In the genomic region with DNA sequence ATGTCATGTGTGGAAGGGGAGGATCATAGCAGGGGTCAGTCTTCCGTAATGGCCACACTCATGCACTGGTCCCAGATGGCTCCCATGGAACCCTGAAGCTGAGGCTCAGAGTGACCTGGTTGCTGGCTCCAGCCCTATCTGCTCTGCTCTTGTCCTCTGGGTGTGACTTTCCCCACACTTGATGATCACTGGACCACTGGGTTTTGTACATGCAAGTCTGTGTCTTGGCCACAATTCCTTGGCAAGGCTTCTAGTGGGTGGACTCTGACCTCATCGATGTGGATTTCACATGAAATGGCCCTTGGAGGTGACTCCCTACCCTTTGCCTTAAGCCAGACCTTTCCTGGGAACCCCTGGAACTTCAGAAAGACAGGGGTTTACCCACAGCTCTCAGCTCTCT, we compare ENCODE assay signal across 20 mouse cellular contexts. TPM values are rescaled to one million over a fixed set of nuclear protein-coding genes. Genes with fewer than 3 reads are reported as not detected.
DNase-seq lines count a peak whose midpoint lies in the region; ATAC-seq and TF ChIP-seq lines count a peak whose summit lies in the region.
"Had no signal": no experiment of that assay in that cellular context is flagged by ENCODE, and none has a peak within 500 bp of the region (broad histone marks: within the 10 kb centered on the region; RNA-seq: fewer than 3 reads in every experiment).

No protein-coding gene starts in this region.

- no peak overlapping the region for H3K4me2 ChIP-seq in heart, embryonic 11.5 days
- no peak overlapping the region for H3K4me2 ChIP-seq in liver, embryonic 12.5 days
- H3K4me2 ChIP-seq: hindbrain, embryonic 12.5 days; liver, embryonic 11.5 days; midbrain, embryonic 11.5 days; neural tube, embryonic 12.5 days had no signal

- H3K4me1 ChIP-seq in heart, embryonic 11.5 days (ENCODE audit: control insufficient read depth, insufficient read depth, low read length) = no peaks in the 10 kb centered on the region
- no peaks in the 10 kb centered on the region for H3K4me1 ChIP-seq in liver, adult 2 months (ENCODE audit: control insufficient read depth, insufficient read depth, low read length)
- H3K4me1 ChIP-seq in liver, embryonic 12.5 days = peaks cover 9% of the 10 kb centered on the region
- H3K4me1 ChIP-seq: neural tube, embryonic 12.5 days had no signal

- no peaks in the 10 kb centered on the region for H3K36me3 ChIP-seq in heart, embryonic 11.5 days (ENCODE audit: control insufficient read depth, insufficient read depth, low read length)
- H3K36me3 ChIP-seq in liver, adult 2 months (ENCODE audit: control insufficient read depth, insufficient read depth, low read length) = no peaks in the 10 kb centered on the region
- H3K36me3 ChIP-seq in liver, embryonic 12.5 days = no peaks in the 10 kb centered on the region
- H3K36me3 ChIP-seq: forebrain, embryonic 10.5 days; hindbrain, embryonic 12.5 days; neural tube, embryonic 12.5 days had no signal

- H3K27ac ChIP-seq in heart, embryonic 11.5 days (ENCODE audit: low read depth, low read length) = no peak overlapping the region
- no peak overlapping the region for H3K27ac ChIP-seq in liver, adult 2 months (replicated peaks; ENCODE audit: insufficient read depth, low read depth, low read length)
- no peak overlapping the region for H3K27ac ChIP-seq in liver, embryonic 12.5 days
- H3K27ac ChIP-seq: forebrain, embryonic 10.5 days; hindbrain, embryonic 12.5 days; neural tube, embryonic 12.5 days had no signal

- H3K4me3 ChIP-seq in heart, embryonic 11.5 days (ENCODE audit: low read depth, low read length) = no peak overlapping the region
- no peak overlapping the region for H3K4me3 ChIP-seq in liver, adult 2 months (ENCODE audit: insufficient read depth, low read depth, low read length)
- no peak overlapping the region for H3K4me3 ChIP-seq in liver, embryonic 12.5 days
- H3K4me3 ChIP-seq: forebrain, embryonic 10.5 days; hindbrain, embryonic 12.5 days; neural tube, embryonic 12.5 days had no signal

- DNase-seq in heart, adult 18-20 months = peak; percentile 68 to 75
- peak; percentile 64 for DNase-seq in liver, adult 2 months (ENCODE audit: extremely low read depth, low read depth, low spot score)
- DNase-seq in gastrocnemius, adult 8-10 months (ENCODE audit: low spot score in 2 of 2) = peak; percentile 45 to 63
- DNase-seq in lung, postnatal 36 days = peak; percentile 45
- no peak for DNase-seq in spleen, adult 12 weeks (ENCODE audit: low spot score)
- DNase-seq: adrenal gland, adult 2 months; cerebellum, postnatal 10 days; layer of hippocampus, postnatal 36 days; thymus, postnatal 14 days had no signal

- no peak for TF ChIP-seq CTCF in liver, adult 2 months (IDR thresholded peaks at IDR 0.05; ENCODE audit: low read depth, low read length)

- no peak for ATAC-seq in heart, embryonic 11.5 days (replicated peaks; ENCODE audit: insufficient number of reproducible peaks, low FRiP score, low TSS enrichment)
- no peak for ATAC-seq in liver, embryonic 12.5 days

- H3K27me3 ChIP-seq in heart, embryonic 11.5 days (ENCODE audit: control insufficient read depth, insufficient read depth, low read length) = peaks cover 6% of the 10 kb centered on the region
- H3K27me3 ChIP-seq in liver, adult 2 months (ENCODE audit: control insufficient read depth, insufficient read depth, low read length) = 0 out of 2 replicates have a peak, but pooled peaks cover 6% of the 10 kb centered on the region
- no peaks in the 10 kb centered on the region; the same call in 1 of the 2 replicates for H3K27me3 ChIP-seq in liver, embryonic 12.5 days (replicated peaks)
- H3K27me3 ChIP-seq: CH12.LX; hindbrain, embryonic 12.5 days; neural tube, embryonic 12.5 days had no signal

- 83% methylated on average over 2 of the region's 2 CpGs for WGBS in heart, embryonic 11.5 days (ENCODE audit: insufficient replicate concordance)
- WGBS in liver, adult 2 months = 69% methylated on average over 2 of the region's 2 CpGs
- WGBS in liver, embryonic 12.5 days (ENCODE audit: insufficient replicate concordance) = 70% methylated on average over 2 of the region's 2 CpGs

- no peaks in the 10 kb centered on the region for H3K79me2 ChIP-seq in liver, adult 2 months (ENCODE audit: control insufficient read depth, insufficient read depth, low read length)

- no peak for TF ChIP-seq POLR2A in liver, adult 2 months (IDR thresholded peaks at IDR 0.05; ENCODE audit: extremely low read depth, insufficient read depth, low read length)

- no peak overlapping the region for H3K9ac ChIP-seq in heart, embryonic 11.5 days (ENCODE audit: low read depth, low read length)
- no peak overlapping the region for H3K9ac ChIP-seq in liver, adult 2 months (ENCODE audit: low read depth, low read length)
- no peak overlapping the region for H3K9ac ChIP-seq in liver, embryonic 12.5 days
- H3K9ac ChIP-seq: hindbrain, embryonic 12.5 days; neural tube, embryonic 12.5 days had no signal

- H3K9me3 ChIP-seq in heart, embryonic 11.5 days (replicated peaks; ENCODE audit: control insufficient read depth, low read length) = no peaks in the 10 kb centered on the region
- no peaks in the 10 kb centered on the region for H3K9me3 ChIP-seq in liver, embryonic 12.5 days (replicated peaks)
- H3K9me3 ChIP-seq: forebrain, embryonic 10.5 days; hindbrain, embryonic 12.5 days; neural tube, embryonic 12.5 days had no signal

RNA-seq across cellular contexts. Expression of gene Clec3b, which starts 2.4 kb away (rescaled TPM):
- 10 to 100 TPM; 39.9 to 51.1 TPM for total RNA-seq in heart, adult 18-20 months (2021)
- polyA plus RNA-seq in heart, embryonic 11.5 days (2014; fragmentation: Nextera tagmentation; extraction: Ambion mirVana) = not detected in 2 replicates
- total RNA-seq in liver, adult 2 months (2014; rRNA removed) = 0.65 and 1.0 TPM in 2 replicates
- 0.29 and 0.73 TPM in 2 replicates for polyA plus RNA-seq in liver, adult 2 months (2012; rRNA removed)
- not detected in 2 replicates for polyA plus RNA-seq in liver, embryonic 12.5 days (2016; fragmentation: Nextera tagmentation; extraction: Ambion mirVana)
- 10 to 100 TPM; 24.5 to 33.6 (median 28.6) TPM for total RNA-seq in gastrocnemius, adult 8-10 months (2022)
- total RNA-seq: CH12.LX; granulocyte monocyte progenitor cell, adult 5-6 weeks; monocyte, adult 5-6 weeks had no signal
- polyA plus RNA-seq: forebrain, embryonic 10.5 days; intestine, embryonic 14.5 days; liver, embryonic 11.5 days; midbrain, embryonic 11.5 days; neural tube, embryonic 12.5 days had no signal

RNA-seq across cellular contexts. Expression of gene Exosc7, which starts 40.1 kb away (rescaled TPM):
- total RNA-seq in heart, adult 18-20 months (2021) = 10 to 100 TPM; 30.3 to 31.3 TPM
- 90.1 and 100.0 TPM in 2 replicates for polyA plus RNA-seq in heart, embryonic 11.5 days (2014; fragmentation: Nextera tagmentation; extraction: Ambion mirVana)
- 37.7 and 44.4 TPM in 2 replicates for total RNA-seq in liver, adult 2 months (2014; rRNA removed)
- 23.2 and 25.3 TPM in 2 replicates for polyA plus RNA-seq in liver, adult 2 months (2012; rRNA removed)
- 116 and 123 TPM in 2 replicates for polyA plus RNA-seq in liver, embryonic 12.5 days (2016; fragmentation: Nextera tagmentation; extraction: Ambion mirVana)
- 10 to 100 TPM; 20.5 to 25.8 (median 22.0) TPM for total RNA-seq in gastrocnemius, adult 8-10 months (2022)

RNA-seq across cellular contexts. Expression of gene Zdhhc3, which starts 40.1 kb away (rescaled TPM):
- 10 to 100 TPM; 38.7 to 39.7 TPM for total RNA-seq in heart, adult 18-20 months (2021)
- 39.6 and 44.7 TPM in 2 replicates for polyA plus RNA-seq in heart, embryonic 11.5 days (2014; fragmentation: Nextera tagmentation; extraction: Ambion mirVana)
- total RNA-seq in liver, adult 2 months (2014; rRNA removed) = 12.6 and 14.5 TPM in 2 replicates
- polyA plus RNA-seq in liver, adult 2 months (2012; rRNA removed) = 45.1 and 55.7 TPM in 2 replicates
- 51.2 and 52.1 TPM in 2 replicates for polyA plus RNA-seq in liver, embryonic 12.5 days (2016; fragmentation: Nextera tagmentation; extraction: Ambion mirVana)
- total RNA-seq in gastrocnemius, adult 8-10 months (2022) = 10 to 100 TPM; 63.9 to 75.0 (median 69.9) TPM

Comparison
In these comparisons a context has a peak if more than half of its experiments do, and no peak if none do; other contexts are left out.
1. RNA of gene Clec3b, which starts 2.4 kb away (total RNA-seq): 39.9 to 51.1 TPM in heart, adult 18-20 months and 24.5 to 33.6 TPM in gastrocnemius, adult 8-10 months; 0.65 to 1.0 TPM in liver, adult 2 months; every median in the first group is over 10 times any median in the second.